Mouse (Mus musculus) ovary, adult 2 months (tissue): ENCODE data around the gene Rexo4. TPM values are rescaled to one million over a fixed set of nuclear protein-coding genes. Genes with fewer than 3 reads are reported as not detected.

Experiments
- polyA plus RNA-seq: library from polyadenylated mRNA; depleted of rRNA; stranded (reverse); fragments of >200 nt; gene quantifications from 2 replicates; pipeline ENCODE4 v1.2.3, GENCODE M21; 2012; rRNA removed

Gene Rexo4
- polyA plus RNA-seq, result 22.0 and 24.6 TPM in 2 replicates

DNA sequence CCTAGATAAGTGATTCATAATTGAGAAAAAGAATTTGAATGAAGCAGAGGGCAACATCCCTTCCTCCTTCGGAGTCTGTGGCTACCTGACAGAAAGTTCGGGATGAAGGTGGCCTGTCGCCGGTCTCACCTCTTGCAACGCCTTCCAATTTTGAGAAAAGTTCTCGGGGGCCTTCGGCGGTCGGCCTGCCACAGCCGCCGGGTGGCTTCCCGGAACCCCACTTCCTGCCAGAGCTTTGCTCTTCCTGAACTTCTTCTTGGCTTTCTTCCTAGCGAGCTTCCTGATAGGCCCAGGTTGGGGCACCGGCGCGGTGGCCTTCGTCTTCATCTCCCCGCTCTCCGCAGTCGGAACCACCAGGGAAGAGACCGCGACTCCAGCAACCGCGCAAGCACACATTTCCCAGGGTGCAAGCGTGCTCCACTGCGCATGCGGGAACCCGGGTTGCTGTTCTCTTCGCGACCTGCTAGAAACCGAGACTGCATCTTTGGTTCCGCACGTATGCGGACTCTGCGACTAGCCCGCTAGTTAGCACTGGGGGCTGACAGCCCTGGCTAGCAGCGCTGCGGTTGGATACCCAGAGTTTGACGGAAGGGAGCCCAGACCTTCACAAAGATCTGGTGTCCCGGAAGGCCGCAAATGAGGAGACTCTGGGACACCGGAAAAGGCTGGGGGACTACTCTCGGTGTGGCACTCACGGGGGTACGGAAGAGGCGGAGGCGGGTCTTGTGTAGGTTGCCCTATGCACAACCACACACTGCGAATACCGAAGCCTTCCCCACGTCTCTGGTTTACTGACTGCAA lies at the start of gene Rexo4:
Rexo4 (minus strand) TSS at position 464 of the 801 bp plus-strand sequence.

DNA sequence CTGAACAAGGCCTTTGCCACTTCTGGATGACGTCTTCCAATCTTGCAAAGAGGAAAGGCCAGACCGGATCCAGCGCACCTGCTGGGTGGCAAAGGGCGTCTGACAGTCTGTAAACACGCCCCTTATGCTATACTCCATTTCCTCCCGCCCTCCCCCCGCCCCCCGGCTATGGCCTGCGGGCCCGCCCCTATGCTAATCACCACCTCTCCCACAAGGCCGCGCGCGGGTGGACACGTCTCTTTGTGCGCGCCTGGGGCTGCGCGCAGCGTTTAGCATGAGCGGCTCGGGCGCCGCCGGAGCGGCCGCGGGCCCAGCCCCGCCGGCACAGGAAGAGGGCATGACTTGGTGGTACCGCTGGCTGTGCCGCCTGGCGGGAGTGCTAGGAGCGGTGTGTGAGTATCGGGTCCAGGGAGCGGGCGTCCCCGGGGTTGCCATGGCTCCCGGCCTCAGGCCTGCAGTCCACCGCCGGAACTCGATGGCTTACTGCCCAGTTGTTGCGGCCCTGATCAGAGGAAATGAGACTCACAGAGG lies 45.6 kb upstream of the Rexo4 start, which contains the start of gene Cacfd1:
Cacfd1 (plus strand) TSS at position 213 of the 531 bp plus-strand sequence.

DNA sequence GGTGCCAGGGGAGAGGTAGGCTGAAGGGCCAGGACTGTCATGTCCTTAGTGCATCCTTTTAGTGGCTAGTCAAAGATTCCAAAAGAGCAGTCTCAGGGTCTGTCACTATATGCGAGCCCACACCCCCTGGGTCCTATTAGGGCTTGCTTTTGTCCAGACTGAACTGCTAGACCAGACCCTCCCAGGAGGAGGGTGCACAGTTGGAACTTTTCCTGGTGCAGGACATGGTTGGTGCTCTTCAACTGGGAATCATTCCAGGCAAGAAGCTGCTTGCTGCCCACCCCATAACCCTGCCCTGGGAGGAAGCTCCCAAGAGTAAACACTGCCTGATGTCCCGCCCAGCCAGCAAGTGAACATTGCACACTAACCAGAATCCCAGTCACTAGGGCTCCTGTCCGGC lies 8.9 kb upstream of the Rexo4 start, which contains the start of gene Adamts13:
Adamts13 (plus strand) TSS at position 301 of the 400 bp plus-strand sequence.

DNA sequence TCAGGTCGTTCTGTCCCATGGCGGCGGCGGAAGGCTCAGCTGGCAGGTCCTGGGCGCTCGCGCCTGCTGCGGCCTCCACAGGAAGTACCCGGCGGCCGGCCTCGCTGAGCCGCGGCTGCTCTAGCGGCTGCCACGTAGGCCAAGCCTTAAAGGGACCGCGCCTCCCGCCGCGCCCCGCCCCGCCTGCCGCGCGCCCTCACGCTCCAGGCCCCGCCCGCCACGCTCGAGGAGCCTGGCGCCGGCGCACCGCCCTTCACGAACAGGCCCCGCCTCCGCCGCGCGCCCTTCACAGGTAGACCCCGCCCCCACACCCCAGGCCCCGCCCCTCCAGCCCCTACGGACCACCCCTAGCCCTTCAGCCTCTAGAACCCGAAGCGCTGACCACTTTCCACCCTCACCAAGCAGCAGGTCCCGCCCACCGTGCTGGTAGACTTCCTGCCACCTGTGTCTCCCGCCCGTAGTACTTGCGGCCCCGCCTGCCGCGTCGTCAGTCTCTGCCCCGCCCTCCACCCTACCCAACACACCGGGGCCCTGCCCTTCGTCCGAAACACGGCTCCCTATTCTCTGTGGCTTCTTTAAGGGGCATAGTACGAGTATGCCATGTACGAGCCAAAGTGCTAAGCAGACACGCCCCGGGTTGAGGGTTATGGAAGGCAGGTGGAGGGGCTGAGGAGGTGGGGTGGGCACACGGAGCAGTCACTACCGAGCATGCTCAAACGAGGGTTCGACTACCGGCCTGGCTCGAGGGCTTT lies 30.7 kb downstream of the Rexo4 start, which contains the start of the genes Surf4 and Stkld1:
Surf4 (minus strand) TSS at position 625 of the 752 bp plus-strand sequence.
Stkld1 (plus strand) TSS at position 744 of the 752 bp plus-strand sequence.

DNA sequence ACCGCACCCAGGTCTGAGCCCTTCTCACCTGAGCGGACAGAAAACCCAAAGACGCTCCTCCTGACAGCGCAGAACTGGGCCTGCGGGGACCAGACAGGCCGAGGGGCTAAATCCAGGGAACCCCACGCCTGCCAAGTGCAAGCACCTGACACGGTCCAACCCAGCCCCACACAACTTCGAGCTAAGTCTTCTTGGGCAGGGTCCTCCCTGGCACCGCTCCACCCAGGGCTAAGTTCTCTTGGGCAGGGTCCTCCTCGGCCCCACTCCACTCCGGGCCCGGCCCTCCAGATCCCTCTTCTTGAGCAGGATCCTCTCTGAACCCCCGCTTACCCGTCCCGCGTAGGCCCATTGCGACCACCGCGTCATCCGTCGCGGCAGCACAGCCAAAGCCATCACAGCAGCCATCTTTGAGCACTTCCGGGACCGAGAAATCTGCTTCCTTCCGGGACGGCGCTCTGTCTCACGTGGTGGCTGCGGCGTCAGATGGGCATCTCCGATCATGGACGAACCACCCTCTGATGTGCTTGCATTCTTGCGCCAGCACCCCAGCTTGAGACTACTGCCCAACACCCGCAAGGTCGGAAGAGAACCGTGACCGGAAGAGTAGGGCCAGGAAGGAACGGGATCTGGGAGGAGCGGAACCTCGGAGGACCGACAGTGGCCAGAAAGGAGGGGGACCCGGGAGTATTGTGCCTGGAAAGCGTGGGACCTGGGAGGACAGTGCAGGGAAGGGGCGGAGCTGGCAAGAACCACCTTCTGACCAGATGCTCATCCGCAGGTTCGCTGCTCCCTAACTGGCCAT lies 48.1 kb downstream of the Rexo4 start, which contains the start of the genes Surf2 and Surf1:
Surf2 (plus strand) TSS at position 441 of the 802 bp plus-strand sequence.
Surf1 (minus strand) TSS at position 604 of the 802 bp plus-strand sequence.

DNA sequence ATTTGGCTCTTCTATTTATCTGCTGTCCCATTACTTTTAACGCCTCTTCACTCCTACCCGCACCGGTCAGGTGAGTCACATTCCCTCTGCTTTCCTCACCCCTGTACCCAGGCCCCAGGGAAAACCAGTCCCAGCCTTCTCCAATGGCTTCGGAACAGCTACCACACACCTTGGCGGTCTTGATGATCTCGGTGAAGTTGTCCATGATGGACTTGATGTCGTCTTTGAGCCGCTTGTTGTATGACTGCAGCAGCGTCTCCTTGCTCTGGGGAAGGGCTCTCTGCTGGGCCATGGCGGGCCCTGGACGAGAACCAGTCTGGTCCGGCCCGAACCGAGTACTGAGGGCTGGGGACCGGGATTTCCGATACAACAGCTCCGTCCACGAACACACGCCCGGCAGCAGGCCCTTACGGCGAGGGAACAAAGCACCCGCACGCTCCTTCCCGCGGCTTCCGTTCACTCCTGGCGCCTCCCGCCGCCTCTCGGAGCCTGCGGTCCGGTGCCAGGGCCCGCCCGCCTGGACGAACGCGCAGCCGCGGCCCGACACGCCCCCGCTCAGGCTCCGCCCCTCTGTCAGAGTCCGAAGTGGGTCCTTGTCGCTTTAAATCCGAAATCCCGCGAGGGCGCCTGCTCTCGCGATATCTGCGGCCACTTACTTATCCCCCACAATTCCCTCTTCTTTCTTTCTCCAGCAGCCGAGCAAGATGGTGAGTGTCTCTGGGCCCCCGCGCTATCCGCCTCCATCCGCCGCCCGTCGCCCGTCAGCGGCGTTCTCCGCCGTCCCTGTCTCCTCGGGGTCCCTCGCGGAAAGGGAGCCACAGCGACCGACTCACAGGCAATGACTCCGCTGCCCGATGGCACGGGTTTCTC lies 53.8 kb downstream of the Rexo4 start, which contains the start of the genes Med22 and Rpl7a:
Med22 (minus strand) TSS at position 554 of the 870 bp plus-strand sequence.
Rpl7a (plus strand) TSS at position 641 of the 870 bp plus-strand sequence.

Other genes with a start within 250 kb of the Rexo4 start
- gene Abo, start 99.4 kb downstream of the Rexo4 start, polyA plus RNA-seq, result 0.12 TPM in 1 of 2 replicates, not detected in the other
- 11.4 and 13.5 TPM in 2 replicates for gene Surf6, start 61.5 kb downstream of the Rexo4 start, polyA plus RNA-seq
- gene Med22, start 53.7 kb downstream of the Rexo4 start, polyA plus RNA-seq, result 55.5 and 58.6 TPM in 2 replicates
- gene Rpl7a, start 53.6 kb downstream of the Rexo4 start, polyA plus RNA-seq, result 1,025 and 1,306 TPM in 2 replicates
- 26.4 and 40.6 TPM in 2 replicates for gene Surf2, start 48.0 kb downstream of the Rexo4 start, polyA plus RNA-seq
- 45.5 and 54.3 TPM in 2 replicates for gene Surf1, start 47.9 kb downstream of the Rexo4 start, polyA plus RNA-seq
- gene Surf4, start 30.5 kb downstream of the Rexo4 start, polyA plus RNA-seq, result 519 and 534 TPM in 2 replicates
- gene Stkld1, start 30.3 kb downstream of the Rexo4 start, polyA plus RNA-seq, result 0.26 and 0.33 TPM in 2 replicates
- gene Adamts13, start 9.0 kb upstream of the Rexo4 start, polyA plus RNA-seq, result 0.08 and 0.10 TPM in 2 replicates
- gene Cacfd1, start 45.5 kb upstream of the Rexo4 start, polyA plus RNA-seq, result 76.5 and 99.4 TPM in 2 replicates
- gene Slc2a6, start 63.6 kb upstream of the Rexo4 start, polyA plus RNA-seq, result 3.9 and 4.7 TPM in 2 replicates
- 0.51 and 1.6 TPM in 2 replicates for gene Mymk, start 107.8 kb upstream of the Rexo4 start, polyA plus RNA-seq
- gene Adamtsl2, start 115.0 kb upstream of the Rexo4 start, polyA plus RNA-seq, result 27.4 and 28.0 TPM in 2 replicates
- 0.17 and 0.43 TPM in 2 replicates for gene Fam163b, start 178.1 kb upstream of the Rexo4 start, polyA plus RNA-seq
- gene Dbh, start 200.8 kb upstream of the Rexo4 start, polyA plus RNA-seq, result 0.36 and 0.51 TPM in 2 replicates